Mouse (Mus musculus): Measurements from ENCODE around the gene Ilvbl.

DNA sequence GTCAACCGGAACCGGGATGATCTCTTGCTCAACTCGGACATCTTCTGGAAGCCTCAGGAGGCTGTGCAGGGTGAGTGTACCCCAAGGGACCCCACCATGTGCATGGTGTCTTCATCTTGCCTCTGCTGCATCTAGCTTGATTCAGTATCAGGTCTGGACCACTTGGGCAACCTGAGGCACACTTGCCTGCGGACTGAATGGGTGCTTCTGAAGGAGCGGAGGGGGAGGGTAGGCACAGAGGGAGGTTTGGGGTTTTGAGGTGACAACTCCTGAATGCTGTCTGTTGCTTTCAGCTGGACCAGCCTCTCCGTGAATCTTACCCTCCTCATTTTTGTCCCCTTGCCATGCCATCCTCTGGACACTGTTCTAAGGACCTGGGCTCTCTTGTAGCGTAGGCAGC lies 7.0 kb downstream of the Ilvbl start:
- TF ChIP-seq CTCF (conservative IDR thresholded peaks at IDR 0.05; ENCODE audit: low read length) (no peak), POU5F1 (IDR thresholded peaks at IDR 0.05; ENCODE audit: borderline replicate concordance, low read length) (no peak), NANOG (IDR thresholded peaks at IDR 0.05; ENCODE audit: borderline replicate concordance, low read length) (no peak)

All from E14TG2a.4 (cell line).